Comparison of ENCODE assay signal across 12 mouse cellular contexts in the genomic region with DNA sequence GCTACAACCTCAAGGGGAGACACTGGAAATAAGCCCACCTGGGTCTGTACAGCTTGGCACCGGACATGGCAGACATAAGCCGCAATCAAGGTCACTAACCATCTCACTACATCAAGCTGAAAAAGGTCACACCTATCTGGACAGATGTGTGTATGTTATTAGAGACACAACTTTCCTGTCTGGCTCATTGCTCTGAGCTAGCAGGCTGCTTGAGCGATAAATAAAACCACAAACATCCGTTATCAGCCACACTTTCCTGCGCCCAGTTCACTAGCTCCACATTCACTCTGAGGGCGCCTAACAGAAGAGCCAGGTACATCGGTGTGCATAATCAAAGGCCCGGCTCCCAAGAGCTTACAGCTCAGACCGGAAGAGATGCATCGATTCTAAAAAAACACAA. TPM values are rescaled to one million over a fixed set of nuclear protein-coding genes. Genes with fewer than 3 reads are reported as not detected.
DNase-seq lines count a peak whose midpoint lies in the region; ATAC-seq and TF ChIP-seq lines count a peak whose summit lies in the region.
"Had no signal": no experiment of that assay in that cellular context is flagged by ENCODE, and none has a peak within 500 bp of the region (broad histone marks: within the 10 kb centered on the region; RNA-seq: fewer than 3 reads in every experiment).

No protein-coding gene starts in this region.

- no peak for TF ChIP-seq POLR2A in cortical plate, adult 2 months (IDR thresholded peaks at IDR 0.05; ENCODE audit: extremely low read depth, insufficient read depth, low read length)

- H3K4me2 ChIP-seq in hindbrain, embryonic 16.5 days (ENCODE audit: low read length), result no peak overlapping the region; the same call in 1 of the 2 replicates
- H3K4me2 ChIP-seq in intestine, embryonic 14.5 days (ENCODE audit: low read length), result peak overlapping the region; percentile 92

- no peak for DNase-seq in hindbrain, embryonic 10.5 days (ENCODE audit: low spot score)
- DNase-seq in CD4-positive helper T cell, adult 2 months (ENCODE audit: low read depth, low spot score), result peak; percentile 17
- DNase-seq in intestine, embryonic 14.5 days (ENCODE audit: low spot score), result no peak
- DNase-seq in gastrocnemius, postnatal 14 days, result no peak
- DNase-seq in right cerebral cortex, postnatal 10 days (ENCODE audit: low spot score in 2 of 2), result no peak
- no peak for DNase-seq in layer of hippocampus, adult 11-12 months (ENCODE audit: low spot score)
- DNase-seq: cerebellum, postnatal 14 days; spleen, adult 18-20 months had no signal

- peaks cover 12% of the 10 kb centered on the region for H3K4me1 ChIP-seq in hindbrain, embryonic 10.5 days (replicated peaks)
- peaks cover 8% of the 10 kb centered on the region; the same call in 1 of the 2 replicates for H3K4me1 ChIP-seq in hindbrain, embryonic 16.5 days (ENCODE audit: control insufficient read depth, insufficient read depth, low read depth, low read length)
- H3K4me1 ChIP-seq in cortical plate, adult 2 months (ENCODE audit: control insufficient read depth, insufficient read depth, low read length), result no peaks in the 10 kb centered on the region
- peaks cover 5% of the 10 kb centered on the region for H3K4me1 ChIP-seq in intestine, embryonic 14.5 days (replicated peaks; ENCODE audit: control insufficient read depth, insufficient read depth, low read length)

- ATAC-seq in hindbrain, embryonic 16.5 days, result no peak
- ATAC-seq in intestine, embryonic 14.5 days (replicated peaks; ENCODE audit: low FRiP score, low TSS enrichment, low read depth), result no peak

- H3K9ac ChIP-seq in hindbrain, embryonic 16.5 days (ENCODE audit: low read depth, low read length), result no peak overlapping the region
- H3K9ac ChIP-seq in intestine, embryonic 14.5 days (ENCODE audit: low read length), result no peak overlapping the region

- H3K27ac ChIP-seq in hindbrain, embryonic 10.5 days, result no peak overlapping the region
- H3K27ac ChIP-seq in hindbrain, embryonic 16.5 days (ENCODE audit: low read depth, low read length), result no peak overlapping the region
- H3K27ac ChIP-seq in cortical plate, adult 2 months (ENCODE audit: insufficient read depth, low read length), result no peak overlapping the region
- no peak overlapping the region for H3K27ac ChIP-seq in intestine, embryonic 14.5 days (ENCODE audit: low read depth)
- H3K27ac ChIP-seq: neural tube, embryonic 13.5 days had no signal

- no peaks in the 10 kb centered on the region for H3K36me3 ChIP-seq in hindbrain, embryonic 10.5 days
- no peaks in the 10 kb centered on the region for H3K36me3 ChIP-seq in hindbrain, embryonic 16.5 days (ENCODE audit: control insufficient read depth, insufficient read depth, low read length)
- H3K36me3 ChIP-seq in intestine, embryonic 14.5 days (ENCODE audit: control insufficient read depth, insufficient read depth, low read length), result no peaks in the 10 kb centered on the region
- H3K36me3 ChIP-seq: neural tube, embryonic 13.5 days had no signal

- 43% methylated on average over 10 of the region's 10 CpGs for WGBS in hindbrain, embryonic 10.5 days
- 37% methylated on average over 10 of the region's 10 CpGs for WGBS in hindbrain, embryonic 16.5 days
- 35% methylated on average over 10 of the region's 10 CpGs for WGBS in intestine, embryonic 14.5 days

- intact Hi-C loops in gastrocnemius, postnatal 14 days (cut with DNase I; ENCODE audit: low total_unique reads), result no loop called here

- H3K4me3 ChIP-seq in hindbrain, embryonic 10.5 days, result peak overlapping the region; percentile 55; the same call in 1 of the 2 replicates
- no peak overlapping the region for H3K4me3 ChIP-seq in hindbrain, embryonic 16.5 days (ENCODE audit: low read length)
- H3K4me3 ChIP-seq in cortical plate, adult 2 months (ENCODE audit: insufficient read depth, low read length), result peak overlapping the region; percentile 46; the same call in 1 of the 2 replicates
- 0 out of 2 replicates have a peak overlapping the region, but pooled peaks have one; percentile 44 for H3K4me3 ChIP-seq in intestine, embryonic 14.5 days (ENCODE audit: low read depth, low read length)

- peaks cover 65% of the 10 kb centered on the region for H3K27me3 ChIP-seq in hindbrain, embryonic 10.5 days (ENCODE audit: insufficient read depth, poor library complexity, severe bottlenecking)
- peaks cover 37% of the 10 kb centered on the region for H3K27me3 ChIP-seq in hindbrain, embryonic 16.5 days (replicated peaks; ENCODE audit: control insufficient read depth, insufficient read depth, low read length)
- peaks cover 26% of the 10 kb centered on the region for H3K27me3 ChIP-seq in intestine, embryonic 14.5 days (replicated peaks; ENCODE audit: control insufficient read depth, insufficient read depth, low read length)

- no peak for TF ChIP-seq CTCF in cortical plate, adult 2 months (IDR thresholded peaks at IDR 0.05; ENCODE audit: extremely low read depth, insufficient read depth, low read length)

- H3K9me3 ChIP-seq in hindbrain, embryonic 10.5 days, result 0 out of 2 replicates have a peak, but pooled peaks cover 2% of the 10 kb centered on the region
- no peaks in the 10 kb centered on the region for H3K9me3 ChIP-seq in hindbrain, embryonic 16.5 days (ENCODE audit: control insufficient read depth, low read length)
- no peaks in the 10 kb centered on the region for H3K9me3 ChIP-seq in intestine, embryonic 14.5 days (ENCODE audit: control insufficient read depth, low read length)
- H3K9me3 ChIP-seq: neural tube, embryonic 13.5 days had no signal

RNA-seq across cellular contexts. Expression of a gene that starts 0.8 kb away (rescaled TPM):
- polyA plus RNA-seq in hindbrain, embryonic 10.5 days (2016; fragmentation: Nextera tagmentation; extraction: Ambion mirVana), result 0.07 and 0.20 TPM in 2 replicates
- polyA plus RNA-seq in hindbrain, embryonic 16.5 days (2015; fragmentation: Nextera tagmentation; extraction: Ambion mirVana), result 0.86 and 1.4 TPM in 2 replicates
- polyA plus RNA-seq in cortical plate, adult 2 months (2012; rRNA removed), result 9.7 and 10.5 TPM in 2 replicates
- 0.24 and 0.38 TPM in 2 replicates for polyA plus RNA-seq in intestine, embryonic 14.5 days (2014; fragmentation: Nextera tagmentation; extraction: Ambion mirVana)
- total RNA-seq in gastrocnemius, postnatal 14 days (2021), result under 1 TPM in 1 of 2 experiments, not detected in 1; 0.04 TPM
- polyA plus RNA-seq: lung, postnatal 0 days had no signal
